Mouse (Mus musculus) heart, embryonic 11.5 days (tissue): ENCODE data around the gene Arsb. TPM values are rescaled to one million over a fixed set of nuclear protein-coding genes. Genes with fewer than 3 reads are reported as not detected.

ENCODE experiments used
- ATAC-seq: fragments of 200-750 bp; cut with Nextera tagmentation; replicated peaks from 2 replicates; pipeline ENCODE4 v1.8.0; 2017; ENCODE audit warnings: moderate library complexity; ENCODE audit not compliant: insufficient number of reproducible peaks, low FRiP score, low TSS enrichment
- H3K27ac ChIP-seq: fragments of 300-500 bp; sonication (generic); 2 replicates; pipeline ENCODE4 v1.5.1; 2014; ENCODE audit warnings: mild to moderate bottlenecking, low read depth, low read length
- H3K27me3 ChIP-seq: fragments of 300-500 bp; sonication (generic); 2 replicates; pipeline ENCODE4 v1.6.1; 2014; ENCODE audit warnings: mild to moderate bottlenecking, low read length, mixed read lengths; ENCODE audit not compliant: control insufficient read depth, insufficient read depth
- H3K36me3 ChIP-seq: fragments of 300-500 bp; sonication (generic); 2 replicates; pipeline ENCODE4 v1.6.1; 2014; ENCODE audit warnings: mild to moderate bottlenecking, low read length, moderate library complexity, mixed read lengths; ENCODE audit not compliant: control insufficient read depth, insufficient read depth
- H3K4me1 ChIP-seq: fragments of 300-500 bp; sonication (generic); 2 replicates; pipeline ENCODE4 v1.6.1; 2014; ENCODE audit warnings: low read length; ENCODE audit not compliant: control insufficient read depth, insufficient read depth
- H3K4me2 ChIP-seq: fragments of 300-500 bp; sonication (generic); 2 replicates; pipeline ENCODE4 v1.6.1; 2014; ENCODE audit warnings: mild to moderate bottlenecking, moderate library complexity
- H3K4me3 ChIP-seq: fragments of 300-500 bp; sonication (generic); 2 replicates; pipeline ENCODE4 v1.5.1; 2014; ENCODE audit warnings: low read depth, low read length
- H3K9ac ChIP-seq: fragments of 300-500 bp; sonication (generic); 2 replicates; pipeline ENCODE4 v1.6.1; 2014; ENCODE audit warnings: mild to moderate bottlenecking, low read depth, low read length, moderate library complexity
- H3K9me3 ChIP-seq: fragments of 300-500 bp; sonication (generic); replicated peaks from 2 replicates; pipeline ENCODE4 v1.6.1; 2016; ENCODE audit warnings: low read length; ENCODE audit not compliant: control insufficient read depth
- WGBS: fragments of 180-500 bp; shearing (Covaris S2); extraction: QIAGEN DNeasy Blood & Tissue Kit; methylation state at CpG from one replicate; pipeline ENCODE4 v1.1.7; 2014; ENCODE audit not compliant: insufficient replicate concordance; 5-methylcytosine and 5-hydroxymethylcytosine counted together
- polyA plus RNA-seq: library from polyadenylated mRNA; unstranded; fragments of >200 nt; fragmentation: Nextera tagmentation; extraction: Ambion mirVana; gene quantifications from 2 replicates; pipeline ENCODE4 v1.2.1, GENCODE M21; 2014

Gene Arsb
- polyA plus RNA-seq, 1 experiment from 2014 or later: 5.9 TPM

DNA sequence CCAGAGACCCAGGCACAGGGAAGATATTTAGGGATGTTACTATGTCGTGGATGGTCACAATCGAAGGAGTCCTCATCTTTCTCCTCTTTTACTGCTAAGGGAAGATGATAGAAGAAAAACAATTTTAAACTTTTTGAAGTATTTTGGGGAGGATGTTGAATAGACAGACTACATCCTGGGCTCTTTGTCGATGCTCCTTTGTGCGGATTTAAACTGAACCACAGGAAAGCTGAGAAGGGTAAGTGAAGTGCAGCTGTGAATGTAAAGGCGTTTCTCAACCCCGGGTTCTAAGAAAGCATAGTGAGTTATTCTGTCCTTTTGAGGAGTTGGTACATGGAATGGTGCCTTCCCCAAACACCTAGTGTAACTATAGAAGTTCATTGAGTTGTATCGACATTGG is 14.8 kb upstream of the Arsb start:
- H3K4me3 ChIP-seq: no peak overlapping the region
- no peak overlapping the region for H3K9ac ChIP-seq
- no peaks in the 10 kb centered on the region for H3K9me3 ChIP-seq
- WGBS: 83% methylated on average over 7 of the region's 7 CpGs
- no peak overlapping the region for H3K27ac ChIP-seq
- H3K4me1 ChIP-seq: no peaks in the 10 kb centered on the region
- no peak overlapping the region for H3K4me2 ChIP-seq
- no peaks in the 10 kb centered on the region for H3K27me3 ChIP-seq
- no peak for ATAC-seq
- H3K36me3 ChIP-seq: no peaks in the 10 kb centered on the region

- WGBS: 47% methylated on average over 6 of the region's 6 CpGs
- no peak for ATAC-seq
- Histone ChIP-seq H3K9me3 (no peaks in the 10 kb centered on the region), H3K27me3 (no peaks in the 10 kb centered on the region), H3K4me2 (no peak overlapping the region), H3K36me3 (no peaks in the 10 kb centered on the region), H3K9ac (no peak overlapping the region), H3K4me3 (no peak overlapping the region), H3K27ac (no peak overlapping the region), H3K4me1 (no peaks in the 10 kb centered on the region)
Observed at GRCm38 (mm10) chr13:93757514-93757913, 13.9 kb upstream of the Arsb start.

DNA sequence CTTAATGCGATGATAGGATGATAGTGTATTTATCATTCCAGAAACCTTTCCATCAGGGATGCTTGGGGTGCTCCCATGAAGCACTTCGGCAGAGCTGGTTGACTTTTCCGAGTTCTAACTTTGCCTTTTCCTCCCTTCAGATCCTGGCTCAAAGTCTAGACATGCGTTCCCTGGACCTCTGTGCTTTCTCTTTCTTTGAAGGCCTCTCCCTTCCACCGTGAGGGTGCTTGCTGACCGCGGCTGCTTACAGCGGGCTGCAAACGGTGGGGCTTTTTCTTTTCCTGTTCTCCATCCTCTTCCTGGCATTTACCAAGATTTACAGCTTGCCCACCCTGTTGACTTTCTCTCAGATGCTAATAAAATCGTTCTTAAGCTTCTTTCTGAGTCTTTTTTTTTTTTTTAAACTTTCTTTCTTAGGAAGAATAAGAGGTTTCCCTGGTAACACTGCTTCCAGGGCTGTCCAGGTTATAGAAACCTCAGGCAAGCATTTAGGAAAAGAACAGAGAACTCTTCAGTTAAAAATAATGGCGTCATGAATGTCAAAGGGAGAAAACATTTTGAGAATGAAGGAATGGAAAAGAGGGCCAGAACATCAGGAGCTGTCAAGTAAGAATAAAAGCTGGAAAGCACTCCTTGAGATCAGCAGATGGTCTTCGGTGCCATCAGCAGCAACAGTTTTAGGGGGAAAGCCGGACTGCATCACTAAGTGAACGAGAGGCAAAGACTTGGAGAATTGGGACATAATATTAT is 13.1 kb upstream of the Arsb start:
- Histone ChIP-seq H3K36me3 (no peaks in the 10 kb centered on the region), H3K4me1 (no peaks in the 10 kb centered on the region), H3K4me3 (no peak overlapping the region), H3K27ac (no peak overlapping the region), H3K27me3 (no peaks in the 10 kb centered on the region), H3K9ac (no peak overlapping the region), H3K4me2 (no peak overlapping the region), H3K9me3 (no peaks in the 10 kb centered on the region)
- WGBS: 61% methylated on average over 14 of the region's 14 CpGs
- ATAC-seq: no peak

DNA sequence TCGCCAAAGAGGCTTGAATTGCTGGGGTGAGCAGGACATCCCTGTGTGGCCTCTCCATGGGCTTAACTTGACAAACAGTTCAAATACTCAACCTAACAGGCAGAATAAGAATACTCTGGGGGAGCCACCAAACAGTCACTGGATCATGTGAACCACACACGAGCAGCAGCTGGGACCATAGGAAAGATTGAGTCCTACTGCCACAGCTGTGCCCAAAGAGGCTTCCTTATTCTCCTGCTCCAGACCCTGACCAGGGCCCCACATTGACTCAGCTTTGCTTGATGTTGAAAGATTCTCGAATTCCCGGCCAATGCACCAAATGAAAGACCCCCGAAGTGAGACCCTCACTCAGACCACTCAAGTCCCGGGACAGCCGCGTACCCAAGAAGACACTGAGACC is 9.6 kb upstream of the Arsb start:
- Histone ChIP-seq H3K4me3 (no peak overlapping the region), H3K9me3 (no peaks in the 10 kb centered on the region), H3K4me1 (no peaks in the 10 kb centered on the region), H3K27ac (no peak overlapping the region), H3K9ac (no peak overlapping the region), H3K4me2 (no peak overlapping the region), H3K36me3 (no peaks in the 10 kb centered on the region), H3K27me3 (no peaks in the 10 kb centered on the region)
- ATAC-seq: no peak
- WGBS: 86% methylated on average over 8 of the region's 8 CpGs

GRCm38 (mm10) chr13:93762879-93763278 is 8.6 kb upstream of the Arsb start:
- H3K27ac ChIP-seq: no peak overlapping the region
- no peak overlapping the region for H3K9ac ChIP-seq
- H3K9me3 ChIP-seq: no peaks in the 10 kb centered on the region
- H3K4me2 ChIP-seq: no peak overlapping the region
- 78% methylated on average over 3 of the region's 3 CpGs for WGBS
- no peaks in the 10 kb centered on the region for H3K36me3 ChIP-seq
- no peak overlapping the region for H3K4me3 ChIP-seq
- ATAC-seq: no peak
- no peaks in the 10 kb centered on the region for H3K4me1 ChIP-seq
- H3K27me3 ChIP-seq: no peaks in the 10 kb centered on the region

DNA sequence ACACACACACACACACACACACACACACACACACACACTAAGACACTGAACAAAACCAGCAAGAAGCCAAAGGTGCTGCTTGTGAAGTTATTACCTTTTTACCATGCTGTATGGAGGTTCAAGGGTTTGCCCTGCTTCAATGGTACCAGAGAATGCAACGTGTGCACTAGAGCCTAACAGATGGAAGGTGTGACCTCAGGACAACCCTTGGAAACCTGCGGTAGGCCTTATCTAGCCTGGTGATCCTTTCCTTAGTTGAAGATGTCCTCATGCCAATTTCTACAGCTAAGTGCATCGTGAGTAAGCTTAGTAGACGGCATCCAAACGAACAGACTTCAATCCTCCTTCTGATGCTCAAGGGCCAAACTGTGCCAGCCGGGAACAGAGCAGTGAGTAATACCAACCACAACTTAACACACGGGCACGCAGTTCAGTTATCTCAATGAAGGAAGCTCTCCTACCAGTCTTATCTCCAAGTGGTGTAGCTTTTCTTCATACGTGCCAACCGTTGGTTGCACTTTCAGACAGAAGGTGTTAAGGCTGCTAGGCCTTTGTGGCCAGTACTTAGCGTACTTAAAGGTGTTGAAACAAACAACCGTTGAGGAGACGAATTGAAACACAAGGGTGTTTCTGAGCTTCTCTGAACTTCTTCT is 7.0 kb upstream of the Arsb start:
- H3K36me3 ChIP-seq: no peaks in the 10 kb centered on the region
- no peak overlapping the region for H3K4me2 ChIP-seq
- 72% methylated on average over 13 of the region's 13 CpGs for WGBS

GRCm38 (mm10) chr13:93771031-93771587 is 321 bp upstream of the Arsb start:
- Histone ChIP-seq H3K4me2 (peak overlapping the region; percentile 98), H3K27ac (0 out of 2 replicates have a peak overlapping the region, but pooled peaks have one; percentile 62), H3K4me1 (peaks cover 6% of the 10 kb centered on the region; the same call in 1 of the 2 replicates), H3K9ac (peak overlapping the region; percentile 75), H3K36me3 (no peaks in the 10 kb centered on the region), H3K9me3 (no peaks in the 10 kb centered on the region), H3K27me3 (no peaks in the 10 kb centered on the region), H3K4me3 (peak overlapping the region; percentile 64)
- no peak for ATAC-seq
- WGBS: 32% methylated on average over 9 of the region's 9 CpGs

More for the DNA sequence above, 7.0 kb upstream of the Arsb start:
- no peak for ATAC-seq
- Histone ChIP-seq H3K4me3 (no peak overlapping the region), H3K9ac (no peak overlapping the region), H3K9me3 (no peaks in the 10 kb centered on the region), H3K27ac (no peak overlapping the region), H3K4me1 (no peaks in the 10 kb centered on the region), H3K27me3 (no peaks in the 10 kb centered on the region)

GRCm38 (mm10) chr13:93772279-93772636 is 828 bp downstream of the Arsb start:
- WGBS: 20% methylated on average over 8 of the region's 8 CpGs
- Histone ChIP-seq H3K9me3 (no peaks in the 10 kb centered on the region), H3K4me1 (peaks cover 6% of the 10 kb centered on the region; the same call in 1 of the 2 replicates), H3K36me3 (no peaks in the 10 kb centered on the region), H3K4me2 (peak overlapping the region; percentile 98), H3K4me3 (peak overlapping the region; percentile 64), H3K27me3 (no peaks in the 10 kb centered on the region), H3K27ac (peak overlapping the region; percentile 62; the same call in 1 of the 2 replicates), H3K9ac (peak overlapping the region; percentile 75)
- ATAC-seq: peak; percentile 24; the same call in 1 of the 2 replicates
